Mouse (Mus musculus): ENCODE measurements around the gene Ahcyl2. TPM values are rescaled to one million over a fixed set of nuclear protein-coding genes. Genes with fewer than 3 reads are reported as not detected.

Gene Ahcyl2
- polyA plus RNA-seq, 1 experiment from 2014 or later = 9.5 TPM

DNA sequence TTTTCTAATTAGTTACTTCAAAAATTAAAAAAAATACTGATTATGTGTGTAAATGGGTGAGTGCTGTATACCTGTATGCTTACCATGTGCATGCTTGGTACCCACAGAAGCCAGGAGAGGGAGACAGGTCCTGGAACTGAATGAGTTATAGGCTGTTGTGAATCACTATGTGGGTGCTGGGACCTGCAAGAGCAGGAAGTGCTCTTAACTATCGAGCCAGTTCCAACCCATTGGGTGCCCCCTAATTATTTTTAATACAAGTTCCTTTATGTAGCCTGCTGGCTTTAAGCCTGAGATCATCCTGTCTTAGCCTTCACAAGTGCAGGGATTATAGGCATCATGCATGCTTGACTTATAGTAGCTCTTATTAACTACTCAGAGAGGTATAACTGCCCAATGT, 6.3 kb downstream of the Ahcyl2 start:
- Histone ChIP-seq H3K4me2 (no peak overlapping the region), H3K4me3 (no peak overlapping the region), H3K9me3 (no peaks in the 10 kb centered on the region), H3K9ac (no peak overlapping the region), H3K4me1 (peaks cover 3% of the 10 kb centered on the region), H3K36me3 (no peaks in the 10 kb centered on the region), H3K27ac (no peak overlapping the region), H3K27me3 (no peaks in the 10 kb centered on the region)
- 91% methylated on average over 1 of the region's 1 CpGs for WGBS
- no peak for ATAC-seq (ENCODE audit: borderline replicate concordance, extremely low read depth, low FRiP score, low TSS enrichment)

DNA sequence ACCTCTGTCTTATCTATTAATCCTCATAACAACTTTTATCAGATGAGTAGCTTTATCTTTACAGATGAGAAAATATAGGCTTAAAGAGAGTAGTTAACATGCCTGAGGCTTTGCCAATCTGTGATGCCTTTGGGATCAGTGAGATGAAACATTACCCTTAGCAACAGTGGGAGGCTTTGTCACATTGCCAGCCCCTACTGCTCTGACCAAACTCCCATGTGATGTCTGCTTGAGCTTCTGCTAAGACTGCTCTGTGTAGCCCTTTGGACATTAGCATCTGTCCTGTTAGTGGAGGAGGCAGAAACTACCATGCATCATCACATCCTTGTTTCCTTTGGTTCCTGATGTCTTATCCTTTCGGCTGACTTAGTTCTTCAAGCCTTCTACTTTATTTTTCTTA, 7.8 kb downstream of the Ahcyl2 start:
- H3K27ac ChIP-seq = no peak overlapping the region
- no peaks in the 10 kb centered on the region for H3K36me3 ChIP-seq
- ATAC-seq (ENCODE audit: borderline replicate concordance, extremely low read depth, low FRiP score, low TSS enrichment) = no peak
- H3K4me1 ChIP-seq = no peaks in the 10 kb centered on the region
- no peak overlapping the region for H3K9ac ChIP-seq
- WGBS = 70% methylated on average over 1 of the region's 1 CpGs
- H3K27me3 ChIP-seq = no peaks in the 10 kb centered on the region
- H3K4me2 ChIP-seq = no peak overlapping the region
- H3K4me3 ChIP-seq = no peak overlapping the region
- H3K9me3 ChIP-seq = no peaks in the 10 kb centered on the region

DNA sequence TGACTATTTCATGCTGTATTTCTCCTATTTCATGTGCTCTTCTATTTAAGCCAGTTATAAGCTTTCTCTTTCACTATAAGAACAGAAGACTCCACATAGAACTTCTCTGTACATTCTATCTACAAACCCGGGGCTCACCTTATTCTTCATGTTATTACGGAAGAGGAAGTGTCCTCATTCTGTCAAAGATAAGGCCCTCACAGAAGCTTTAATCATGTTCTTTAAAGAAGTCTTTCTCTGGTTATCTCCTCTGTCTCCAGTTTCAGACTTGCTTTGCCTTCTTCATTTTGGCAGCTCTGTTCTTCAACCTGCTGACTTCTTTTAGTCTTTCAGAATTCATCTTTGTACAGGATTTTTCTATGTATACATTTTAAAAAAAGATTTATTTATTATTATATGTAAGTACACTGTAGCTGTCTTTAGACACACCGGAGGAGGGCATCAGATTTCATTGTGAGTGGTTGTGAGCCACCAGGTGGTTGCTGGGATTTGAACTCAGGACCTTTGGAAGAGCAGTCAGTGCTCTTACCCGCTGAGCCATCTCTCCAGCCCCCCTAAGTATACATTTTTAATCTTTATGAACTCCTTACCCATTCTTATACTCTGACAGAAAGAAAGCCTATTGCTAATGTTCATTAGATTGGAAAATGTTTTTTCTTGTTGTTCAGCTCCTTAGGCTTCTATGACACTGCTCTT, 8.9 kb downstream of the Ahcyl2 start:
- H3K4me1 ChIP-seq = no peaks in the 10 kb centered on the region
- H3K4me2 ChIP-seq = no peak overlapping the region
- H3K27me3 ChIP-seq = no peaks in the 10 kb centered on the region
- 68% methylated on average over 4 of the region's 4 CpGs for WGBS
- no peak for ATAC-seq (ENCODE audit: borderline replicate concordance, extremely low read depth, low FRiP score, low TSS enrichment)
- H3K27ac ChIP-seq = no peak overlapping the region
- H3K9ac ChIP-seq = no peak overlapping the region
- no peaks in the 10 kb centered on the region for H3K9me3 ChIP-seq
- H3K36me3 ChIP-seq = no peaks in the 10 kb centered on the region
- H3K4me3 ChIP-seq = no peak overlapping the region

DNA sequence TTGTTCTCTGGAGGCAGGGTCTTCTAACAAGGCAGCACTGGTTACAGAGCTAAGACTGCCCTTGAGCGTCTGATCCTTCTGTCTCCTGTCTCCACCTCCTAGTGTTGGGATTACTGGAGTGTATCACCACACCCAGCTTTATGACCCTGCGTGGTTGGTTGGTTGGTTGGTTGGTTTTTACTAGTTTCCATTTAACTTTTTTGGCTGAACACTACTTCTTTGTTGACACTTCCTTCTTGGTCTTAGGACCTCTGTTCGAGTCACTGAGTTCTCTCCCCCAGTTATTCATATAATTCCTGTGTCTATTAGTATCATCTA, 9.4 kb downstream of the Ahcyl2 start:
- no peak for ATAC-seq (ENCODE audit: borderline replicate concordance, extremely low read depth, low FRiP score, low TSS enrichment)
- H3K27me3 ChIP-seq = no peaks in the 10 kb centered on the region
- 84% methylated on average over 3 of the region's 3 CpGs for WGBS

DNA sequence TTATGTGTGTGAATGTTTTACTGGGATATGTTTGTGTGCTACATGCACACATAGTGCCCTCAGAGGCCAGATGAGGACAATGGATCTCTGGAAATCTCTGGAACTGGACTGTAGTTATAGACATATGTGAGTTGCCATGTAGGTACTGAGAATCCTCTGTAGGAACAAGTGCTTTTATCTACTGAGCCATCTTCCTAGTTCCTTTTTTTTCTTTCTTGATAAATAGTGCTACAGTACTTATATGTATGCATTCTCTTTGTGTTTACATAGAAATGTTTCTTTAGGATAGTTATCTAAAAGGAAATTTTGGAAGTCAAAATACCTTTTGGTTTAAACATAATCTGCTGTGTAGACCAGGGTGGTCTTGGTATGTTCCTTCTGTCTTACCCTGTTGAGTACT, 12.3 kb downstream of the Ahcyl2 start:
- H3K4me1 ChIP-seq = no peaks in the 10 kb centered on the region
- no peaks in the 10 kb centered on the region for H3K27me3 ChIP-seq
- no peak for ATAC-seq (ENCODE audit: borderline replicate concordance, extremely low read depth, low FRiP score, low TSS enrichment)
- H3K27ac ChIP-seq = no peak overlapping the region
- H3K36me3 ChIP-seq = no peaks in the 10 kb centered on the region
- no peak overlapping the region for H3K4me3 ChIP-seq
- no peak overlapping the region for H3K9ac ChIP-seq
- H3K9me3 ChIP-seq = no peaks in the 10 kb centered on the region
- H3K4me2 ChIP-seq = no peak overlapping the region

More for the DNA sequence above, 9.4 kb downstream of the Ahcyl2 start:
- no peaks in the 10 kb centered on the region for H3K4me1 ChIP-seq
- H3K4me2 ChIP-seq = no peak overlapping the region
- H3K4me3 ChIP-seq = no peak overlapping the region
- H3K9ac ChIP-seq = no peak overlapping the region
- H3K36me3 ChIP-seq = no peaks in the 10 kb centered on the region
- no peak overlapping the region for H3K27ac ChIP-seq
- no peaks in the 10 kb centered on the region for H3K9me3 ChIP-seq

DNA sequence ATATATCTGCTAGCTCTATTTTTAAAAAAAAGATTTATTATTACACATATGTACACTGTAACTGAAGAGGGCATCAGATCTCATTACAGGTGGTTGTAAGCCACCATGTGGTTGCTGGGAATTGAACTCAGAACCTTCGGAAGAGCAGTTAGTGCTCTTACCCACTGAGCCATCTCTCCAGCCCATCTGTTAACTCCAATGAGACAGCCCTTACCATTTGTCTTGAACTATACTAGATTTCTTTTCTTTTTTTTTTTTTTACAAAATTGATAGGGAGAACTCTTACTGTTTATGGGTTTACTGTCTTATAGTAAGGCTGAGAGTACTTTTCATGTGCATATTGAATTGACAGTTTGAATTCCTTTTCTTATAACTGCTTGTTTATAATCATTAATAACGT, 12.8 kb downstream of the Ahcyl2 start:
- Histone ChIP-seq H3K27ac (no peak overlapping the region), H3K4me3 (no peak overlapping the region), H3K9me3 (no peaks in the 10 kb centered on the region), H3K36me3 (no peaks in the 10 kb centered on the region), H3K27me3 (no peaks in the 10 kb centered on the region), H3K9ac (no peak overlapping the region), H3K4me1 (no peaks in the 10 kb centered on the region), H3K4me2 (no peak overlapping the region)
- no peak for ATAC-seq (ENCODE audit: borderline replicate concordance, extremely low read depth, low FRiP score, low TSS enrichment)
- WGBS = 93% methylated on average over 2 of the region's 2 CpGs

DNA sequence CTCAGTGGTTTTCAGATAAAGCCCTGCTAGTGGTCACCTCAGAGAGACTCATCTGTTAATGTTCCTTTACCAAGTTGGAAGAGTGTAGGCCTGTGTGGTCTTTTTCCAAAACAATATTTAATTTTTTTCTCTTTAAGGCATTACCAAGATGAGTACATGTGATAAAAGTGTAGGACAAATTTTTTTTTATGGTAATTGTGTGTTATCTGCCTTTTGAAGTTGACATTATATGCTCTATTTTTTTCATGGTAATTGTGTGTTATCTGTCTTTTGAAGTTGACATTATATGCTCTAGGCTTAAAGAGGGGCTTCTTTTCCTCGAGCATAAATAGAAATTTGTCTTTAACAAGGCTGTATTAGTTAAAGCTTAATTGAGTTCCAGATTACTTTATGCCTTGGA, 14.4 kb downstream of the Ahcyl2 start:
- H3K9ac ChIP-seq = no peak overlapping the region
- no peaks in the 10 kb centered on the region for H3K4me1 ChIP-seq
- no peak for ATAC-seq (ENCODE audit: borderline replicate concordance, extremely low read depth, low FRiP score, low TSS enrichment)
- no peak overlapping the region for H3K4me3 ChIP-seq
- H3K9me3 ChIP-seq = no peaks in the 10 kb centered on the region
- 38% methylated on average over 1 of the region's 1 CpGs for WGBS
- no peak overlapping the region for H3K27ac ChIP-seq
- H3K27me3 ChIP-seq = no peaks in the 10 kb centered on the region
- H3K4me2 ChIP-seq = no peak overlapping the region
- H3K36me3 ChIP-seq = no peaks in the 10 kb centered on the region

DNA sequence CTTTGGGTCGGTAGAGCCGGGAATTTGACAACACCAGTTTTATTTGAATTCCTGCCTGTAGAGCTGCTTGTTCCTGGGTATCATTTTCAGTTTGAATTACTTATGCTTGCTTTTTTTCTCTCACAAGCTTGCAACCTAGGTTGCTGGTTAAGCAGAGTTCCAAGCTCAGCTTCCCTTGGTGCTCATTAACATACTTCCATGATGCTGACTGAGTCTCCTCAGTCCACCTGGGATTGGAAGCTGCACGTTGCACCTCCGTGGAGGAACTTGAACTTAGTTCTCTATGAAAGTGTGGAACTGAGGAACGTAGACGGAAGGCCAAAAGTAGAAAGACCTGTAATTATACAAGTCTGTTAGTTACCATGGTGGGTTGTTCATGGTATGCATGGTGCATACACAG, 16.1 kb downstream of the Ahcyl2 start:
- no peak for ATAC-seq (ENCODE audit: borderline replicate concordance, extremely low read depth, low FRiP score, low TSS enrichment)
- H3K36me3 ChIP-seq = no peaks in the 10 kb centered on the region
- H3K27ac ChIP-seq = no peak overlapping the region
- H3K4me2 ChIP-seq = no peak overlapping the region
- no peaks in the 10 kb centered on the region for H3K27me3 ChIP-seq
- no peaks in the 10 kb centered on the region for H3K4me1 ChIP-seq
- WGBS = 84% methylated on average over 6 of the region's 6 CpGs
- no peaks in the 10 kb centered on the region for H3K9me3 ChIP-seq
- no peak overlapping the region for H3K9ac ChIP-seq
- H3K4me3 ChIP-seq = no peak overlapping the region

DNA sequence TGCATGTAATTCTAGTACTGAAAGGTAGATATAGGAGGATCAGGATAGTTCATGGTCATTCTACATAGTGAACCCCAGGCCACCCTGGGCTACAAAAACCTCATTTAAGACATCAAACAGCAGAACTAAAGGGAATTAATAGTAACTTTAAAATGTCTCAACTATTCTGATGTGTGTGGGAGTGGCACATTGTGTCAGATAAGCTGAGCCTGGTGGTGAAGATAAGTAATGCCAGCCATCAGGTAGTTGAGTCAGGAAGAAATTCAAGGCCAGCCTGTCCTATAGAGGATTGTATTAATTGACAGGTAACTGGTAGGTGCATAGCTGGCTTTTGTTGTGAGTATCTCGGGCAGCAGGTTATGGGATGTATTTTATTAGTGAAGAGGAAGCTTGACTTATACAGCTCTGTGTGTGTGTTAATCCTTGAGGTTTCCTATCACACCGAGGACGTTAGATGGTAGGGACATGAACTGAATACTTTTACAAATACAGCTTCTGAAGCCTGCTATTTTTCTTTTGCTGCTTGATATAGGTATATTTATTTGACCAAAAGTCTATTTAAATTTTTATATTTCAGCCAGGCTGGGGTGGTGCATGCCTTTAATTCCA, 16.7 kb downstream of the Ahcyl2 start:
- H3K36me3 ChIP-seq = no peaks in the 10 kb centered on the region
- ATAC-seq (ENCODE audit: borderline replicate concordance, extremely low read depth, low FRiP score, low TSS enrichment) = no peak
- no peak overlapping the region for H3K4me3 ChIP-seq
- 91% methylated on average over 3 of the region's 3 CpGs for WGBS
- no peaks in the 10 kb centered on the region for H3K4me1 ChIP-seq
- H3K4me2 ChIP-seq = no peak overlapping the region
- H3K27ac ChIP-seq = no peak overlapping the region
- no peaks in the 10 kb centered on the region for H3K27me3 ChIP-seq
- H3K9ac ChIP-seq = no peak overlapping the region
- H3K9me3 ChIP-seq = no peaks in the 10 kb centered on the region

DNA sequence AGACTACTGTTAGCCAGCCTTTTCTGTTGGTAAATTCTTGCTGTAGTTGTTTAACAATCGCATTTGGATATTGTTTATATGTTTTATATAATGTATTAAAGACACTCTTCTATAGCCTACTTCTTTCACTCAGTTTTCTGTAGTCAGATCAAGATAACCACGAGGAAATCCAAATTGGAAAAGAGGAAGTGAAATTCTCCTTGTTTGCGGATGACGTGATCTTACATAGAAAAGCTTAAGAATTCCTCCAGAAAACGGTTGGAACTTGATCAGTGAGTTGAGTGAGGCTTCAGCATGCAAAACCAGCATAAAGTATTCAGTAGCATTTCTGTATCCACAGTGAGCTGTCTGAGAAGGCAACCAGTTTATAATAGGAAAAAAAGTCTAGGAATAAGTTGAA, 17.9 kb downstream of the Ahcyl2 start:
- 76% methylated on average over 5 of the region's 5 CpGs for WGBS
- Histone ChIP-seq H3K4me2 (no peak overlapping the region), H3K9ac (no peak overlapping the region), H3K27me3 (no peaks in the 10 kb centered on the region), H3K4me1 (no peaks in the 10 kb centered on the region), H3K9me3 (no peaks in the 10 kb centered on the region), H3K4me3 (no peak overlapping the region), H3K27ac (no peak overlapping the region), H3K36me3 (no peaks in the 10 kb centered on the region)
- no peak for ATAC-seq (ENCODE audit: borderline replicate concordance, extremely low read depth, low FRiP score, low TSS enrichment)

DNA sequence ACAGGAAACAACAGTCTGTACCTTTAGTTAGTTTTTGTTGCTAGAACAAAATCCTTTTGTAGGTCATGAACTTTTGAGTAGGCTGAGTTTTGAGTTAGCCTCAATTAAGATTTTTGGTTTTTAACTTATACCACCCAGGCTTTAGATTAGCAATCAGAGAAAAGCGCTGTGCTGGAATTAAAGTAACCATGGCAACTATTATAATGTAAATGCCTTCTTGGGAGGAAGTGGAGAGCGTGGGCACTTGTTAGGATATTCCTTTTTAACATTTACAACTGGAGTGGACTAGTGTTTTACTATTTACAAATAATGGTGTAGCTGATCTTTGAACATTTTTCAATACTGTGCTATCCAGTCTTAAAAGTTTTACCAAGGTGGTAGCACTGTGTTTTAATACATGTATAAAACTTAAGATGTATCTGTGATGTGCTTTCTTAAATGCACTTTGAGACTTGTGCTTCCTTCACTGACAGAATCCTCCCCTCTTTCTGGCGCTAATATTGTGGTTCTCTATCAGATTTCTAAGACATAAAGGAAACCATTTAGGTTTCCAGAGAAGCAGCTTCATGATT, 21.1 kb downstream of the Ahcyl2 start:
- no peaks in the 10 kb centered on the region for H3K36me3 ChIP-seq
- H3K9ac ChIP-seq = no peak overlapping the region
- no peak overlapping the region for H3K27ac ChIP-seq
- 62% methylated on average over 3 of the region's 3 CpGs for WGBS
- no peak overlapping the region for H3K4me2 ChIP-seq
- no peak for ATAC-seq (ENCODE audit: borderline replicate concordance, extremely low read depth, low FRiP score, low TSS enrichment)
- H3K9me3 ChIP-seq = no peaks in the 10 kb centered on the region
- H3K27me3 ChIP-seq = no peaks in the 10 kb centered on the region
- H3K4me1 ChIP-seq = no peaks in the 10 kb centered on the region
- no peak overlapping the region for H3K4me3 ChIP-seq

DNA sequence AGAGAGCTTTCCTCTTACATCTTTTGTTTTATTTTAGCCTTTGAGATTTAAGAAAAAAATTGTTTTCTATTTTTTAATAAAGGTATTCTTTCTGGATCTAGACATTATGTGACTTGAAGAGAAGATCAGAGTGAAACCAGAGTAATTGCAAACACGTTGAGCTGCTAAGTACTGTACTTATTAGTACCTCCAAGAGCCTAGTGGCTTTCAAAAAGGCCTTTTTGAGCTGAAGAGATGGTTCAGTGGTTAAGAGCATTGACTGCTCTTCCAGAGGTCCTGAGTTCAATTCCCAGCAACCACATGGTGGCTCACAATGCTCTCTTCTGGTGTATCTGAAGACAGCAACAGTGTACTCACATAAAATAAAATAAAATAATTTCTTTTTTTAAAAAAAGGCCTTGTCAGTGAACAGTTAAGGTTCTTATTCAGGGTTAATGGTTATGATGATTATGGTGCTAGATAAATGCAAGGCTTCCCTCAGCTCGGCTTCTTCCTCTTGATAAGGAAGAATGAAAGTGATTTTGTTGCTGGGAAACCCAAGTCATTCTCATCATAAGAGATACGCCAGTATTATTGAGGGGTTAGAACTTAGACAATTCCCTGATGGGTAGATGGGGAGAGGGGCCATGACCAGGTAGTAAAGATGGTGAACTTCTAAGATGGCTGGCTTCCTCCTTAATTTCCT, 22.3 kb downstream of the Ahcyl2 start:
- no peaks in the 10 kb centered on the region for H3K36me3 ChIP-seq
- H3K27ac ChIP-seq = no peak overlapping the region
- H3K4me3 ChIP-seq = no peak overlapping the region
- H3K4me1 ChIP-seq = no peaks in the 10 kb centered on the region
- no peak for ATAC-seq (ENCODE audit: borderline replicate concordance, extremely low read depth, low FRiP score, low TSS enrichment)
- 89% methylated on average over 3 of the region's 3 CpGs for WGBS
- H3K9ac ChIP-seq = no peak overlapping the region
- no peaks in the 10 kb centered on the region for H3K27me3 ChIP-seq
- H3K9me3 ChIP-seq = no peaks in the 10 kb centered on the region
- H3K4me2 ChIP-seq = no peak overlapping the region
